Mouse (Mus musculus): Measurements from ENCODE around the gene Nxf1. TPM values are rescaled to one million over a fixed set of nuclear protein-coding genes. Genes with fewer than 3 reads are reported as not detected.

Gene Nxf1
- polyA plus RNA-seq, 1 experiment from 2014 or later, result 230 TPM

DNA sequence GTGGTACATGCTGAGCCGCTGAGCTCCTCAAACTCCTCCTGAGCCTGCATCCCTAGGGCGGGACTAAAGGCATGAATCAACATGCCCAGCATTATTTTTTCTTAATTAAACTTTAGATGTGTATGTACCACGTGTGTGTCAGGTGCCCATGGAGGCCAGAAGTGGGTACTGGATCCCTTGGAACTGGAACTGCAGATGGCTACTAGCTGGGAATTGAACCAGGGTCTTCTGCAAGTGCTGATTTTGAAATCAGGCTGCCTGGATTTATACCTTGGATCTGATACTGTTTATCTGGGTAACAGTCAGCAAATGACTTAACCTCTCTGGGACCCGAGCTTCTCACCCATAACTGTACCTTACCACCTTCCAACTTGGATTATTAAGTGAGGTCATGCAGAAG, 34.9 kb upstream of the Nxf1 start:
- no peak for DNase-seq (ENCODE audit: low spot score)
- Histone ChIP-seq H3K36me3 (replicated peaks; ENCODE audit: control insufficient read depth, insufficient read depth, low read depth, low read length) (peaks cover 21% of the 10 kb centered on the region), H3K27me3 (ENCODE audit: control insufficient read depth, insufficient read depth, low read length) (no peaks in the 10 kb centered on the region), H3K9ac (replicated peaks; ENCODE audit: low read length) (peak overlapping the region; percentile 87), H3K4me1 (ENCODE audit: control insufficient read depth, insufficient read depth, low read length) (no peaks in the 10 kb centered on the region), H3K9me3 (replicated peaks; ENCODE audit: control insufficient read depth, low read length) (no peaks in the 10 kb centered on the region), H3K4me2 (ENCODE audit: low read depth, low read length) (peak overlapping the region; percentile 65), H3K4me3 (ENCODE audit: low read depth, low read length) (peak overlapping the region; percentile 52), H3K27ac (replicated peaks; ENCODE audit: low read depth, low read length) (no peak overlapping the region)
- 61% methylated on average over 4 of the region's 4 CpGs for WGBS
- no peak for ATAC-seq (replicated peaks; ENCODE audit: insufficient number of reproducible peaks, low FRiP score, low TSS enrichment, low read depth)

DNA sequence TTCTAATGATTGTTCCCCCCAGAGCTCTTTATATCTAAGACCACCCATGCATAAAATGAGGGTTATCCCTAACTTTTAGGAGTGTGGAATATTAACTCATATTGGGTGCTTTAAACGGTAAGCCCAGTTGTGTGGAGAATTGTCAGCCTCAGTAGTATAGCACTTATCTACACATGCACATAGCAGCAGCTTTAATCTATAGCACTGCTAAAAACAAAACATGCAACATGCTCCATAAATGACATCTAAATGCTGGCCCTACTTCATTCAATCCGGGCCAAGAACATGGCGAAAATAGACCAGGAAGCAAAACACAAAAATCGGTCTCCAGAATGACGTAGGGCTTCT, 34.3 kb upstream of the Nxf1 start:
- 2% methylated on average over 5 of the region's 5 CpGs for WGBS

DNA sequence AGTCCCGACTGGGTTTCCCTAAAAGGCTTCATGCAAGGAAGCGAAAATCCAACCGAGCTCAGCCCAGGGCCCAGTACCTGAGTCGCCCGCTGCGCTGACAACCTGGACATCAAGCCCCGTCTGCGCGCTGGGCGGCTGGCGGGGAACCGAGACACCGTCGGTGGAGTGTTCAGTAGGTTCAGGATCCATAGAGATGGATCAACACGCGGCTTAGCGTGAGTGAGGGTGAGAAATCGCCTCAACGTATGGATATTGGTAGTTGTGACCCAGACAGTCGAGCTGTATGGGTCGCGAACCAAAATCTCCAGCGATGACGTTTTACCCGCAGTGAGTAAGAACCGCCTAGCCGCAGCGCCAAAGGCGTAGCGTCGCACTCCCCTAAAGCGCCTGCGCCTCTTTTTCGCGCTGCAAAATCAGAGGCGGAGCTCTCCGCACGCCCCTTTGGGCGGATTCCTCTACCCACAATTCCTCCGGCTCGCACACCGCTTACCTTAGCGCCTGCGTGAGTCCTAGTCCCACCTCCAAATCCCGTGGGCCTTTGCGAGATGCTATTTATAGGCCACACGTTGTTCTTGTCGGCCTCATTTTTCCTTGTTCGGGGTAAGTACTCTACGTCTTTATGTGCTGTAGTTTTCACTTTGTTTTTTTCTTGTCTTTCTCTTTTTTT, 33.8 kb upstream of the Nxf1 start, which contains the start of gene Slc3a2:
Slc3a2 (minus strand) TSS at position 463 of the 667 bp plus-strand sequence.
- peak within 1 kb of the TSS; percentile 66 for H3K4me2 ChIP-seq (ENCODE audit: low read depth, low read length)
- H3K9me3 ChIP-seq (replicated peaks; ENCODE audit: control insufficient read depth, low read length), result no peaks in the 10 kb centered on the region
- peak within 1 kb of the TSS; percentile 52 for H3K4me3 ChIP-seq (ENCODE audit: low read depth, low read length)
- WGBS, result under 1% methylated on average over 50 of the region's 50 CpGs
- H3K9ac ChIP-seq (replicated peaks; ENCODE audit: low read length), result peak within 1 kb of the TSS; percentile 90
- peaks cover 21% of the 10 kb centered on the region for H3K36me3 ChIP-seq (replicated peaks; ENCODE audit: control insufficient read depth, insufficient read depth, low read depth, low read length)
- H3K27me3 ChIP-seq (ENCODE audit: control insufficient read depth, insufficient read depth, low read length), result no peaks in the 10 kb centered on the region
- no peaks in the 10 kb centered on the region for H3K4me1 ChIP-seq (ENCODE audit: control insufficient read depth, insufficient read depth, low read length)
- DNase-seq (ENCODE audit: low spot score), result peak; percentile 98
- H3K27ac ChIP-seq (replicated peaks; ENCODE audit: low read depth, low read length), result peak within 1 kb of the TSS; percentile 91
- ATAC-seq (replicated peaks; ENCODE audit: insufficient number of reproducible peaks, low FRiP score, low TSS enrichment, low read depth), result peak; percentile 93

More for the DNA sequence above, 34.3 kb upstream of the Nxf1 start:
- H3K9me3 ChIP-seq (replicated peaks; ENCODE audit: control insufficient read depth, low read length), result no peaks in the 10 kb centered on the region
- ATAC-seq (replicated peaks; ENCODE audit: insufficient number of reproducible peaks, low FRiP score, low TSS enrichment, low read depth) (0 out of 2 replicates have a peak, but pooled peaks have one; percentile 2), DNase-seq (ENCODE audit: low spot score) (no peak)
- peak overlapping the region; percentile 87 for H3K9ac ChIP-seq (replicated peaks; ENCODE audit: low read length)
- H3K36me3 ChIP-seq (replicated peaks; ENCODE audit: control insufficient read depth, insufficient read depth, low read depth, low read length), result peaks cover 21% of the 10 kb centered on the region
- no peaks in the 10 kb centered on the region for H3K4me1 ChIP-seq (ENCODE audit: control insufficient read depth, insufficient read depth, low read length)
- H3K4me3 ChIP-seq (ENCODE audit: low read depth, low read length), result peak overlapping the region; percentile 52
- H3K4me2 ChIP-seq (ENCODE audit: low read depth, low read length), result peak overlapping the region; percentile 65
- H3K27me3 ChIP-seq (ENCODE audit: control insufficient read depth, insufficient read depth, low read length), result no peaks in the 10 kb centered on the region
- H3K27ac ChIP-seq (replicated peaks; ENCODE audit: low read depth, low read length), result peak overlapping the region; percentile 91

DNA sequence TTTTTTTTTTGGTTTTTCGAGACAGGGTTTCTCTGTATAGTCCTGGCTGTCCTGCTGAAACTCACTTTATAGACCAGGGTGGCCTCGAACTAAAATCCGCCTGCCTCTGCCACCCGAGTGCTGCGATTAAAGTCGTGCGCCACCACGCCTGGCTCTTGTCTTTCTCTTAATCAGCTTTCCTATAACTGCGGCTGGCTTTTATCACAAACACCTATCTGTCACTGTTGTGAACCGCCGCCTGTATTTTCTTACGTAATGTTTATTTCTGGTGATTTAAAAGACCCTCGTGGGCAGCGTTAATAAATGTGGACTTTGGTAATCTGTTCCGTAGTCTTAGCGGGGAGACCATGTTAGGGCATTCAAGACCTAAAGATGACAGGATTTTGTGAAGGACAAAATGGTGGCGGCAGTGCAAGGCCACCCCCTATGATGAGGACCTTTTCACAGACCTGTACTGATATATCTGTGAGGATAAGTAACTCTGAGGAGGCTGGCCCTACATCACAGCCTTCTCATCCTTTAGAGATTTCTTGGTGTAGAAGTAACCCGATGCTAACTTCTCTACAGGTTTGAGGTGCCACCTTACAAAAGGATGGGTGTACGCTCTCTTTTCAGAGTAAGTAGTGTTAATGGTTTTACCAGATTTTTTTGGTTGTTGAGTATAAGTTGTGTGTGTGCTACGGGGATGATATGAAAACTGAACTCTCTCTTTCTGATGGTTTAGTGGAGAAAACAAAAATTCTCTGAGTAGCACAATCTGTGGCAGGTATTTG, 33.1 kb upstream of the Nxf1 start:
- H3K4me1 ChIP-seq (ENCODE audit: control insufficient read depth, insufficient read depth, low read length), result no peaks in the 10 kb centered on the region
- peak overlapping the region; percentile 43; the same call in 1 of the 2 replicates for H3K27ac ChIP-seq (replicated peaks; ENCODE audit: low read depth, low read length)
- DNase-seq (ENCODE audit: low spot score) (peak; percentile 46), ATAC-seq (replicated peaks; ENCODE audit: insufficient number of reproducible peaks, low FRiP score, low TSS enrichment, low read depth) (no peak)
- H3K9ac ChIP-seq (replicated peaks; ENCODE audit: low read length), result peak overlapping the region; percentile 90
- peak overlapping the region; percentile 52 for H3K4me3 ChIP-seq (ENCODE audit: low read depth, low read length)
- no peaks in the 10 kb centered on the region for H3K9me3 ChIP-seq (replicated peaks; ENCODE audit: control insufficient read depth, low read length)
- 0% methylated on average over 20 of the region's 20 CpGs for WGBS
- peaks cover 21% of the 10 kb centered on the region for H3K36me3 ChIP-seq (replicated peaks; ENCODE audit: control insufficient read depth, insufficient read depth, low read depth, low read length)
- H3K4me2 ChIP-seq (ENCODE audit: low read depth, low read length), result peak overlapping the region; percentile 66
- H3K27me3 ChIP-seq (ENCODE audit: control insufficient read depth, insufficient read depth, low read length), result no peaks in the 10 kb centered on the region

DNA sequence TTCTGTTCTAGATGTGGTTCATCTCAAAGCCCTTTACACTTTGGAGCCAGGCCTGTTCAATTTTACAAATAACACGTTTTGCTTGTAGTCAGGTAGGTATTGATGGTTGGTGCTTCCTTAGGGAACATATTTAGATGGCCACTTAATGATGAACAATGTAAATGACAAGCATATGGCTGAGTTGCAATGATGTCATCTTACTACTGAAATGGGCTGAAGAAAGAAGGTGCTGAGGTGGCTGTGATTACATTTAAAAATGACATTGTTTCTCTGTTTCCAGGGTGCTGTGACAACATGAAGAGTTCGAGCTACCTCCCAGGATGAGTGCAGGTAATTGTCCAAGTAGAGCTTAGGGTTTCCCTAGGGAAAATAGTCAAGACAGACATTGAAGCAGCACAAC, 32.5 kb upstream of the Nxf1 start:
- 0% methylated on average over 2 of the region's 2 CpGs for WGBS
- Histone ChIP-seq H3K36me3 (replicated peaks; ENCODE audit: control insufficient read depth, insufficient read depth, low read depth, low read length) (peaks cover 21% of the 10 kb centered on the region), H3K4me3 (ENCODE audit: low read depth, low read length) (peak overlapping the region; percentile 52), H3K4me2 (ENCODE audit: low read depth, low read length) (peak overlapping the region; percentile 66), H3K9ac (replicated peaks; ENCODE audit: low read length) (peak overlapping the region; percentile 90), H3K9me3 (replicated peaks; ENCODE audit: control insufficient read depth, low read length) (no peaks in the 10 kb centered on the region), H3K27ac (replicated peaks; ENCODE audit: low read depth, low read length) (no peak overlapping the region), H3K27me3 (ENCODE audit: control insufficient read depth, insufficient read depth, low read length) (no peaks in the 10 kb centered on the region), H3K4me1 (ENCODE audit: control insufficient read depth, insufficient read depth, low read length) (no peaks in the 10 kb centered on the region)
- no peak for DNase-seq (ENCODE audit: low spot score)
- ATAC-seq (replicated peaks; ENCODE audit: insufficient number of reproducible peaks, low FRiP score, low TSS enrichment, low read depth), result no peak

DNA sequence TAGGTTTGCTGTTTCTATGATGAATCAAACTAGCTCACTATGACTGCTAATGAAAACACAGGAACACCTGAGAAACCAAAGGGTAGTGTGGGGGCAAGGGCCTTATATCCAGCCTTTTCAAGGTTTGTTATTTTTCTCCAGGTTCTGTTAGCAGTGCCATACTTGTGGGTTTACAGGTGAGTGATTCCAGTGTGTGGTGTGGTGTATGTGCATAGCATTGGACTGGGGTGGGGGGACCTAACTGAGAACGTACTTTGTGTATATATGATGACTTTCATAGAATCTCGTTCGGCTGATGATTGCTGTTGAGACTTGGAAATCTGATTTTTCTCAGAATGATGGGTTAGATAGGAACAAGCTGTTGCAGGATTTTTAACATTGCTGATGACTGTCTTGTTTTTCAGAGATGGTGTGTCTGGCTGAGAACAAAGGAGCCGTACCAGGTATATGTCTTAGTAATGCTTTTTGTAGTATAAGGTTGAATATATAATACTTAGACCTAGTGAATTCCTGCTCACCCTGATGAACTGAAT, 31.7 kb upstream of the Nxf1 start:
- DNase-seq (ENCODE audit: low spot score) (no peak), ATAC-seq (replicated peaks; ENCODE audit: insufficient number of reproducible peaks, low FRiP score, low TSS enrichment, low read depth) (no peak)
- Histone ChIP-seq H3K27me3 (ENCODE audit: control insufficient read depth, insufficient read depth, low read length) (no peaks in the 10 kb centered on the region), H3K9ac (replicated peaks; ENCODE audit: low read length) (peak overlapping the region; percentile 90), H3K4me1 (ENCODE audit: control insufficient read depth, insufficient read depth, low read length) (no peaks in the 10 kb centered on the region), H3K4me2 (ENCODE audit: low read depth, low read length) (peak overlapping the region; percentile 66), H3K4me3 (ENCODE audit: low read depth, low read length) (peak overlapping the region; percentile 52), H3K27ac (replicated peaks; ENCODE audit: low read depth, low read length) (no peak overlapping the region), H3K9me3 (replicated peaks; ENCODE audit: control insufficient read depth, low read length) (no peaks in the 10 kb centered on the region), H3K36me3 (replicated peaks; ENCODE audit: control insufficient read depth, insufficient read depth, low read depth, low read length) (peaks cover 21% of the 10 kb centered on the region)
- 54% methylated on average over 4 of the region's 4 CpGs for WGBS

DNA sequence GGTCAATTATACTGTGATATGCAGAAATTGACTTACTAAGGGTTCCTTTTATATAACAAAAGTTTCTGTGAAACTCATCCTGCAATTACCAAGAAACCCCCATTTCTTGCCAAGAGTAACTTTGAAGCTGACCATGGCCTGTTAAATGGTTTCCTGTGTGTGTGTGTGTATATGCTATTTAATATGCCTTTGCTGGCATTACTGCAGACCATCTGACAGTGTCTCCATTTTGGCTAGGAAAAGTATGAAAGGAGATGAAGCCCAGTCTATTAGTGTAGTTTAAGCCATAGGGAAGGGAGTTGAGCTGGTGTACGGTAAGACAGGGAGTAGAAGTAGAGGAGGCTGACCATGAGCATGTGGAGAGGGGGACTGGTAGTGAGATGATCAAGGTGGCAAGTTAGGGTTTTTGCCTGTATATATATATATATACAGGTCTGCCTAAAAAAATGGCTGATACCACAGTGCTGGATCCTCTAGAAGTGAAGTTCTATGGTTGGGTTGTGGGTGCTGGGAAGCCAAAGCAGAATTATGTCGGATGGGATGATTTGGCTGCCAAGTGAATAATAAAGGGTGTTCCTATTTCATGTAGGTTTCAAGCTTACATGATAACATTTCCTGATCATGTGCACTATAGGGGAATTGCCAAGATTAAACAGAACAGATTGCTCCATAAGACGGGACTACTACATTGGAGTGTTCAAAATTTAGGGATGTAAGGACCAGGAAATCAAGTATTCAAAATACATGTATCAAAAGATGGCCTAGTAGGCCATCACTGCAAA, 30.1 kb upstream of the Nxf1 start:
- ATAC-seq (replicated peaks; ENCODE audit: insufficient number of reproducible peaks, low FRiP score, low TSS enrichment, low read depth) (no peak), DNase-seq (ENCODE audit: low spot score) (no peak)
- no peak overlapping the region for H3K9ac ChIP-seq (replicated peaks; ENCODE audit: low read length)
- WGBS, result 18% methylated on average over 3 of the region's 3 CpGs
- no peak overlapping the region for H3K4me3 ChIP-seq (ENCODE audit: low read depth, low read length)
- H3K27ac ChIP-seq (replicated peaks; ENCODE audit: low read depth, low read length), result no peak overlapping the region; the same call in 1 of the 2 replicates
- no peaks in the 10 kb centered on the region for H3K4me1 ChIP-seq (ENCODE audit: control insufficient read depth, insufficient read depth, low read length)
- H3K4me2 ChIP-seq (ENCODE audit: low read depth, low read length), result no peak overlapping the region
- no peaks in the 10 kb centered on the region for H3K9me3 ChIP-seq (replicated peaks; ENCODE audit: control insufficient read depth, low read length)
- H3K36me3 ChIP-seq (replicated peaks; ENCODE audit: control insufficient read depth, insufficient read depth, low read depth, low read length), result peaks cover 21% of the 10 kb centered on the region
- H3K27me3 ChIP-seq (ENCODE audit: control insufficient read depth, insufficient read depth, low read length), result no peaks in the 10 kb centered on the region
